Mouse (Mus musculus): Measurements from ENCODE around the gene Rasgrp3. TPM values are rescaled to one million over a fixed set of nuclear protein-coding genes. Genes with fewer than 3 reads are reported as not detected.

The Rasgrp3 gene
- total and polyA plus RNA-seq, 2 experiments from 2014 or later, result 4.4 to 5.5 TPM

GRCm38 (mm10) chr17:75466948-75467347, 31.3 kb downstream of the Rasgrp3 start:
- TF ChIP-seq CTCF (IDR thresholded peaks at IDR 0.05; ENCODE audit: low read depth), result no peak
- Histone ChIP-seq H3K27ac (ENCODE audit: low read depth, low read length) (no peak overlapping the region), H3K4me1 (ENCODE audit: insufficient read depth) (peaks cover 6% of the 10 kb centered on the region; the same call in 1 of the 2 replicates), H3K27me3 (ENCODE audit: insufficient read depth, low read length) (no peaks in the 10 kb centered on the region), H3K4me3 (ENCODE audit: low read depth, low read length) (no peak overlapping the region), H3K36me3 (ENCODE audit: insufficient read depth) (no peaks in the 10 kb centered on the region), H3K9me3 (ENCODE audit: low read length) (no peaks in the 10 kb centered on the region), H3K9ac (no peak overlapping the region), H3K4me2 (ENCODE audit: low read depth) (no peak overlapping the region)
- DNase-seq (no peak), ATAC-seq (no peak)
- WGBS, result 92% methylated on average over 4 of the region's 4 CpGs

- H3K36me3 ChIP-seq (ENCODE audit: insufficient read depth), result no peaks in the 10 kb centered on the region
- H3K27ac ChIP-seq (ENCODE audit: low read depth, low read length), result no peak overlapping the region
- peaks cover 6% of the 10 kb centered on the region; the same call in 1 of the 2 replicates for H3K4me1 ChIP-seq (ENCODE audit: insufficient read depth)
- ATAC-seq, result no peak
- no peak overlapping the region for H3K9ac ChIP-seq
- no peaks in the 10 kb centered on the region for H3K27me3 ChIP-seq (ENCODE audit: insufficient read depth, low read length)
- H3K4me2 ChIP-seq (ENCODE audit: low read depth), result no peak overlapping the region
- TF ChIP-seq CTCF (IDR thresholded peaks at IDR 0.05; ENCODE audit: low read depth), result no peak
- WGBS, result 78% methylated on average over 2 of the region's 2 CpGs
- H3K9me3 ChIP-seq (ENCODE audit: low read length), result no peaks in the 10 kb centered on the region
- no peak overlapping the region for H3K4me3 ChIP-seq (ENCODE audit: low read depth, low read length)
- no peak for DNase-seq
Observed at GRCm38 (mm10) chr17:75467526-75467925, 31.8 kb downstream of the Rasgrp3 start.

- ATAC-seq (no peak), DNase-seq (no peak)
- Histone ChIP-seq H3K9ac (no peak overlapping the region), H3K4me2 (ENCODE audit: low read depth) (no peak overlapping the region), H3K27me3 (ENCODE audit: insufficient read depth, low read length) (no peaks in the 10 kb centered on the region), H3K27ac (ENCODE audit: low read depth, low read length) (no peak overlapping the region), H3K4me1 (ENCODE audit: insufficient read depth) (peaks cover 6% of the 10 kb centered on the region; the same call in 1 of the 2 replicates), H3K4me3 (ENCODE audit: low read depth, low read length) (no peak overlapping the region), H3K36me3 (ENCODE audit: insufficient read depth) (no peaks in the 10 kb centered on the region), H3K9me3 (ENCODE audit: low read length) (no peaks in the 10 kb centered on the region)
- WGBS, result 98% methylated on average over 10 of the region's 10 CpGs
- TF ChIP-seq CTCF (IDR thresholded peaks at IDR 0.05; ENCODE audit: low read depth), result no peak
Observed at GRCm38 (mm10) chr17:75468479-75469114, 32.9 kb downstream of the Rasgrp3 start.

- H3K36me3 ChIP-seq (ENCODE audit: insufficient read depth), result no peaks in the 10 kb centered on the region
- H3K27ac ChIP-seq (ENCODE audit: low read depth, low read length), result no peak overlapping the region
- DNase-seq, result no peak
- no peak overlapping the region for H3K4me2 ChIP-seq (ENCODE audit: low read depth)
- no peak overlapping the region for H3K4me3 ChIP-seq (ENCODE audit: low read depth, low read length)
- no peak for TF ChIP-seq CTCF (IDR thresholded peaks at IDR 0.05; ENCODE audit: low read depth)
- no peaks in the 10 kb centered on the region for H3K27me3 ChIP-seq (ENCODE audit: insufficient read depth, low read length)
- no peaks in the 10 kb centered on the region for H3K9me3 ChIP-seq (ENCODE audit: low read length)
- no peak overlapping the region for H3K9ac ChIP-seq
- no peak for ATAC-seq
- 64% methylated on average over 6 of the region's 6 CpGs for WGBS
- H3K4me1 ChIP-seq (ENCODE audit: insufficient read depth), result peaks cover 2% of the 10 kb centered on the region; the same call in 1 of the 2 replicates
Observed at GRCm38 (mm10) chr17:75470325-75470724, 34.6 kb downstream of the Rasgrp3 start.

DNA sequence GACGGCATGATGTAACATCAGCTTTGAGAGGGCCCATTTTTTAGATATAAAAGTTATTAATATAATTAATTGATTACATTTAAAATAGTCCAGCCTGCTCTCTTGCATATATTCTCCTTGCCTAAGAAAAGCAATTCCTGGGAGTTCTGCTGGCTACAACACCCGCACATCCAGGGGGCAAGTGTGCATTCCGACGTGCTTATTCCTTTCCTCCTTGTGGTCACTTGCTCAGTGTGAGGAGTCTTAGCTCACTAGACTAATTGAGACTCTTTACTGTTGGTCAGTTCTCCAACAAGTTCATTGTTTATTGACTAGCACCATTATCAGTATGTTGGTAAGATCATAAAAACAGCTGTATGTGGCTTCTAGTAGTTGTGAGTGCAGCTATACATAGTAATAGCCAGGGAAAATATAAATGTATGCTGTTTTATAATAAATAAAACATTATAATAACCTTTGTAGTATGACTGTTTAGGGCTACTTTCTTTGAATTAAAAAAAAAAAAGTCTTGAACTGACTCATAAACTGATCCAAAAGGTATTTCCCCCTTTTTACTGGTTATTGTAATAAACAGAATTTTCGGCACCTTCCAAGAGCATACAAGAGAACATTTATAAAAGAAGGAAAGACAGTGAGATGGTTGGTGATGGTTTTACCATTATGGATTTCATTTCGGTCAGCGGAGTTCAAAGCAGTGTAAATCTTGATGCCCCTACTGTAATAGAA, 35.4 kb downstream of the Rasgrp3 start:
- H3K4me1 ChIP-seq (ENCODE audit: insufficient read depth), result no peaks in the 10 kb centered on the region
- 94% methylated on average over 7 of the region's 7 CpGs for WGBS
- ATAC-seq (no peak), DNase-seq (no peak)
- no peak overlapping the region for H3K27ac ChIP-seq (ENCODE audit: low read depth, low read length)
- TF ChIP-seq CTCF (IDR thresholded peaks at IDR 0.05; ENCODE audit: low read depth), result no peak
- H3K36me3 ChIP-seq (ENCODE audit: insufficient read depth), result no peaks in the 10 kb centered on the region
- no peaks in the 10 kb centered on the region for H3K9me3 ChIP-seq (ENCODE audit: low read length)
- H3K27me3 ChIP-seq (ENCODE audit: insufficient read depth, low read length), result no peaks in the 10 kb centered on the region
- H3K4me3 ChIP-seq (ENCODE audit: low read depth, low read length), result no peak overlapping the region
- H3K9ac ChIP-seq, result no peak overlapping the region
- H3K4me2 ChIP-seq (ENCODE audit: low read depth), result no peak overlapping the region

- TF ChIP-seq CTCF (IDR thresholded peaks at IDR 0.05; ENCODE audit: low read depth), result no peak
- ATAC-seq (no peak), DNase-seq (no peak)
- H3K9me3 ChIP-seq (ENCODE audit: low read length), result no peaks in the 10 kb centered on the region
- no peaks in the 10 kb centered on the region for H3K27me3 ChIP-seq (ENCODE audit: insufficient read depth, low read length)
- no peak overlapping the region for H3K27ac ChIP-seq (ENCODE audit: low read depth, low read length)
- no peak overlapping the region for H3K4me2 ChIP-seq (ENCODE audit: low read depth)
- H3K9ac ChIP-seq, result no peak overlapping the region
- H3K36me3 ChIP-seq (ENCODE audit: insufficient read depth), result no peaks in the 10 kb centered on the region
- 75% methylated on average over 6 of the region's 6 CpGs for WGBS
- H3K4me3 ChIP-seq (ENCODE audit: low read depth, low read length), result no peak overlapping the region
- no peaks in the 10 kb centered on the region for H3K4me1 ChIP-seq (ENCODE audit: insufficient read depth)
Observed at GRCm38 (mm10) chr17:75471644-75472253, 36.1 kb downstream of the Rasgrp3 start.

DNA sequence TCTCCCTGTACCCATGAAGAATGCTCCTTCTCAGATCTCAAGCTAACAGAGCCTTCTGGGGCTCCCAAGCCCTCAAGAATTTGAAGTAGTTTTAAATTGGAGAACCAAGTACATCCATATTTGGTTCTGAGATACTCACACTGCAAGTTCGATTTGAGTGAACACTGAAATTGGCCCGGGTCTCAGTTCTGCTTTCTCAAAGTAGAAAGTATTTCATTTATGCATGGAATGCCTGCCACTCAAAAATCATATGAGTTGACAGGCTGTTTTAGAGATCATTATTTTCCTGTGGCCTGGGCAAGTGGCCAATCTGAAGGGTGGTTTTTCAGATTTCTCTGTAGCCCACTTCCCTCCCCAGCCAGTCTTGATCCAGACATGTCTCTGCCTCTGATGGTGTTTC, 36.7 kb downstream of the Rasgrp3 start:
- Histone ChIP-seq H3K4me2 (ENCODE audit: low read depth) (no peak overlapping the region), H3K4me1 (ENCODE audit: insufficient read depth) (no peaks in the 10 kb centered on the region), H3K36me3 (ENCODE audit: insufficient read depth) (no peaks in the 10 kb centered on the region), H3K27ac (ENCODE audit: low read depth, low read length) (no peak overlapping the region), H3K9me3 (ENCODE audit: low read length) (no peaks in the 10 kb centered on the region), H3K9ac (no peak overlapping the region), H3K27me3 (ENCODE audit: insufficient read depth, low read length) (no peaks in the 10 kb centered on the region), H3K4me3 (ENCODE audit: low read depth, low read length) (no peak overlapping the region)
- no peak for TF ChIP-seq CTCF (IDR thresholded peaks at IDR 0.05; ENCODE audit: low read depth)
- peak; percentile 67 for ATAC-seq
- WGBS, result 55% methylated on average over 2 of the region's 2 CpGs
- peak; percentile 52 for DNase-seq

Measured in forebrain, postnatal 0 days (tissue).